Mouse (Mus musculus) stomach, embryonic 16.5 days (tissue): ENCODE results near the gene Mllt3. TPM values are rescaled to one million over a fixed set of nuclear protein-coding genes. Genes with fewer than 3 reads are reported as not detected.

ENCODE experiments used
- ATAC-seq: fragments of 200-750 bp; cut with Nextera tagmentation; 2 replicates; pipeline ENCODE4 v1.8.0; 2017; ENCODE audit warnings: moderate number of reproducible peaks, moderate TSS enrichment; ENCODE audit not compliant: insufficient read depth, low FRiP score
- H3K27ac ChIP-seq: fragments of 300-500 bp; sonication (generic); 2 replicates; pipeline ENCODE4 v1.5.1; 2014; ENCODE audit warnings: low read length
- H3K27me3 ChIP-seq: fragments of 300-500 bp; sonication (generic); 2 replicates; pipeline ENCODE4 v1.6.1; 2014; ENCODE audit warnings: low read length, control low read depth, mixed read lengths; ENCODE audit not compliant: control insufficient read depth, insufficient read depth
- H3K36me3 ChIP-seq: fragments of 300-500 bp; sonication (generic); 2 replicates; pipeline ENCODE4 v1.6.1; 2014; ENCODE audit warnings: low read length; ENCODE audit not compliant: control insufficient read depth, insufficient read depth
- H3K4me1 ChIP-seq: fragments of 300-500 bp; sonication (generic); 2 replicates; pipeline ENCODE4 v1.6.1; 2014; ENCODE audit warnings: low read length, control low read depth, mixed read lengths; ENCODE audit not compliant: control insufficient read depth, insufficient read depth
- H3K4me2 ChIP-seq: fragments of 300-500 bp; sonication (generic); 2 replicates; pipeline ENCODE4 v1.6.1; 2014; ENCODE audit warnings: low read depth, low read length, mixed read lengths
- H3K4me3 ChIP-seq: fragments of 300-500 bp; sonication (generic); replicated peaks from 2 replicates; pipeline ENCODE4 v1.5.1; 2014; ENCODE audit warnings: mild to moderate bottlenecking, low read length
- H3K9ac ChIP-seq: fragments of 300-500 bp; sonication (generic); 2 replicates; pipeline ENCODE4 v1.6.1; 2014; ENCODE audit warnings: low read length
- H3K9me3 ChIP-seq: fragments of 300-500 bp; sonication (generic); replicated peaks from 2 replicates; pipeline ENCODE4 v1.6.1; 2016; ENCODE audit warnings: low read length, control low read depth; ENCODE audit not compliant: control insufficient read depth
- WGBS: fragments of 180-500 bp; shearing (Covaris S2); extraction: QIAGEN DNeasy Blood & Tissue Kit; methylation state at CpG from one replicate; pipeline ENCODE4 v1.1.7; 2014; 5-methylcytosine and 5-hydroxymethylcytosine counted together
- polyA plus RNA-seq: library from polyadenylated mRNA; unstranded; fragments of >200 nt; fragmentation: Nextera tagmentation; extraction: Ambion mirVana; gene quantifications from 2 replicates; pipeline ENCODE4 v1.2.1, GENCODE M21; 2015

Mllt3 gene
- polyA plus RNA-seq, 1 experiment from 2014 or later: 41.5 TPM

DNA sequence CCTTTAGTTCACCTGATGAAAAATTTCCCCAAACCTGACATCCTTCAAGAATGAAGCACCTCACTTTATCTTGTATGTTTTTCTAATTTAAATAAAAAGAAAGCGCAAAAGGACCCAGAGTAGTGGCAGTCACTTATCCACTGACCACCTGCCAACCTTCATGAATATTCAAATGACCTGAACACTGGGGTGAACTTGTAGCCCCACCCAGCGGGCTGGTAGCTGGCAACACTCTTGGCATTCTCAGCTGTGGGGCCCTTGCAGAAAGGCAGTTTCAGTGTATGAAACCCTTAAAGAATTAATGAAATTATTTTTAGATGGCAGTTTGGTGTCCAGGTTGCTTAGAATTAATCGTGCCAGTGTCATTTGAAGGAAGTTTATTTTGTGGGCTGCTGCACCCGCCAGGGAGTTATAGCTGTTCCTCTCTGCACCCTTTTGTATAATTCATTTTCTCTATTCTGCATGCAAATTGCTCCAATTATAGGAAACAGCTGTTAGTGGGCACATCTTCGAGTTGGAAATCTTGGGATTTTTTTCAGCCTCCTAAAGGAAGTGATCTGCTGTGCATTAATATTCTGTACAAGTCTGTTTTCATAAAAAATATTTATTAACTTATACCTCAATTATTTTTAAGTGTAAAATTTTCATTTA, 149.8 kb downstream of the Mllt3 start:
- H3K9ac ChIP-seq: no peak overlapping the region
- no peak overlapping the region for H3K4me3 ChIP-seq
- WGBS: 71% methylated on average over 5 of the region's 5 CpGs
- peaks cover 12% of the 10 kb centered on the region; the same call in 1 of the 2 replicates for H3K4me1 ChIP-seq
- no peak for ATAC-seq
- H3K9me3 ChIP-seq: no peaks in the 10 kb centered on the region
- H3K4me2 ChIP-seq: no peak overlapping the region
- no peaks in the 10 kb centered on the region for H3K36me3 ChIP-seq
- H3K27ac ChIP-seq: no peak overlapping the region
- H3K27me3 ChIP-seq: no peaks in the 10 kb centered on the region

GRCm38 (mm10) chr4:87881995-87882394, 151.2 kb downstream of the Mllt3 start:
- peak overlapping the region; percentile 58 for H3K27ac ChIP-seq
- WGBS: 76% methylated on average over 1 of the region's 1 CpGs
- no peaks in the 10 kb centered on the region for H3K27me3 ChIP-seq
- 0 out of 2 replicates have a peak, but pooled peaks have one; percentile 61 for ATAC-seq
- H3K9me3 ChIP-seq: no peaks in the 10 kb centered on the region
- no peak overlapping the region for H3K4me3 ChIP-seq
- H3K9ac ChIP-seq: no peak overlapping the region
- no peaks in the 10 kb centered on the region for H3K36me3 ChIP-seq
- no peak overlapping the region for H3K4me2 ChIP-seq
- peaks cover 12% of the 10 kb centered on the region; the same call in 1 of the 2 replicates for H3K4me1 ChIP-seq

GRCm38 (mm10) chr4:87881583-87881982, 151.6 kb downstream of the Mllt3 start:
- Histone ChIP-seq H3K36me3 (no peaks in the 10 kb centered on the region), H3K4me1 (peaks cover 12% of the 10 kb centered on the region; the same call in 1 of the 2 replicates), H3K9me3 (no peaks in the 10 kb centered on the region), H3K4me2 (peak overlapping the region; percentile 27; the same call in 1 of the 2 replicates), H3K27ac (peak overlapping the region; percentile 64), H3K27me3 (no peaks in the 10 kb centered on the region), H3K4me3 (0 out of 2 replicates have a peak overlapping the region, but pooled peaks have one; percentile 7), H3K9ac (peak overlapping the region; percentile 38; the same call in 1 of the 2 replicates)
- WGBS: 66% methylated on average over 2 of the region's 2 CpGs
- peak; percentile 83 for ATAC-seq

- no peaks in the 10 kb centered on the region for H3K9me3 ChIP-seq
- H3K4me3 ChIP-seq: no peak overlapping the region
- whole genome bisulfite sequencing: 63% methylated on average over 2 of the region's 2 CpGs
- no peak overlapping the region for H3K9ac ChIP-seq
- H3K27ac ChIP-seq: 0 out of 2 replicates have a peak overlapping the region, but pooled peaks have one; percentile 64
- no peaks in the 10 kb centered on the region for H3K36me3 ChIP-seq
- no peak overlapping the region for H3K4me2 ChIP-seq
- peaks cover 12% of the 10 kb centered on the region; the same call in 1 of the 2 replicates for H3K4me1 ChIP-seq
- ATAC-seq: no peak
- no peaks in the 10 kb centered on the region for H3K27me3 ChIP-seq
These were observed 152.9 kb downstream of the Mllt3 start for GRCm38 (mm10) chr4:87880297-87880696.

GRCm38 (mm10) chr4:87878701-87879100, 154.5 kb downstream of the Mllt3 start:
- no peak overlapping the region for H3K4me3 ChIP-seq
- WGBS: 84% methylated on average over 6 of the region's 6 CpGs
- H3K4me1 ChIP-seq: peaks cover 12% of the 10 kb centered on the region; the same call in 1 of the 2 replicates
- no peak for ATAC-seq
- no peaks in the 10 kb centered on the region for H3K36me3 ChIP-seq
- H3K27me3 ChIP-seq: no peaks in the 10 kb centered on the region
- H3K9ac ChIP-seq: no peak overlapping the region
- no peak overlapping the region for H3K27ac ChIP-seq
- no peaks in the 10 kb centered on the region for H3K9me3 ChIP-seq
- no peak overlapping the region for H3K4me2 ChIP-seq

- Histone ChIP-seq H3K4me1 (no peaks in the 10 kb centered on the region), H3K9ac (no peak overlapping the region), H3K36me3 (peaks cover 3% of the 10 kb centered on the region), H3K4me3 (no peak overlapping the region), H3K4me2 (no peak overlapping the region), H3K27ac (no peak overlapping the region), H3K27me3 (no peaks in the 10 kb centered on the region), H3K9me3 (no peaks in the 10 kb centered on the region)
- WGBS: 40% methylated on average over 2 of the region's 2 CpGs
- ATAC-seq: no peak
These were observed 162.6 kb downstream of the Mllt3 start for GRCm38 (mm10) chr4:87870563-87870962.

DNA sequence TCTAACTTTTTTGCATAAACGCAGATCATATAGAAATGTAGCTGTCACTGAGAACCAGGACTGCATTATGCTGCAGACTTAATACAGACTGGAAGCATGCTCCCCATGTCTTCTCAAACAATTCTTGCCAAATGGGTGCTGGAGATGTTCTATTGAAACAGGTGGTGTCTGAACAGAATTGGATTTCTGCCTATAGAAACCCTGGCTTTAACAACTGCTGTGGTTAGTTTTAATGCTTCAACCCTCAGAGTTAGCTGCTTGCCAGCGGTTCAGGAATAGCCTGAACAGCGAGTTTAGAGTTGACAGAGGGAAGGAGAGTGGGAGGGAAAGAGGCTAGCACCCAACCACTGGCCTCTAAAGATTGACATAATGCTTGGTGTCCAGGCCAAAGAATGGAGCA, 166.6 kb downstream of the Mllt3 start:
- Histone ChIP-seq H3K4me3 (no peak overlapping the region), H3K27me3 (no peaks in the 10 kb centered on the region), H3K9ac (no peak overlapping the region), H3K4me2 (no peak overlapping the region), H3K4me1 (no peaks in the 10 kb centered on the region), H3K27ac (no peak overlapping the region), H3K9me3 (no peaks in the 10 kb centered on the region), H3K36me3 (peaks cover 3% of the 10 kb centered on the region; the same call in 1 of the 2 replicates)
- WGBS: 76% methylated on average over 3 of the region's 3 CpGs
- ATAC-seq: no peak

DNA sequence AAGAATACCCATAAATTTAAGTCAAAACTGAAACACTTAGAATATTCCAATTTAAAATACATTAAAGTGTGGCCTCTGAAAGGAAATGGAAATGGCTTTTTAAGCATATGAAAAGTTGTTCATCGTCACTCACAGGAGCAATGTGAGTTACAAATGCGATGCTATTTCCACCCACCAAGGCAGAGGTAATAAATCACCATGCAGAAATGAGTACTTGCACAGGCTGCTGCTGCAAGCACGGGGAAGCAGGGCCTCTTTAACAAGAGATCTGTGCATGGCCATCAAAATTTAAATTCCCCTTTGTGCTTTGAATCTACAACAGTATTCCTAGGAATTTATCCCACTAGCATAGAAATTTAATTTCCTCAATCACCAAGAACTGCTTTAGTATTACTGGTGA, 167.3 kb downstream of the Mllt3 start:
- ATAC-seq: no peak
- no peak overlapping the region for H3K9ac ChIP-seq
- H3K27ac ChIP-seq: no peak overlapping the region
- H3K4me3 ChIP-seq: no peak overlapping the region
- H3K36me3 ChIP-seq: peaks cover 3% of the 10 kb centered on the region; the same call in 1 of the 2 replicates
- H3K4me2 ChIP-seq: no peak overlapping the region
- no peaks in the 10 kb centered on the region for H3K9me3 ChIP-seq
- H3K4me1 ChIP-seq: no peaks in the 10 kb centered on the region
- H3K27me3 ChIP-seq: no peaks in the 10 kb centered on the region
- 34% methylated on average over 3 of the region's 3 CpGs for WGBS

DNA sequence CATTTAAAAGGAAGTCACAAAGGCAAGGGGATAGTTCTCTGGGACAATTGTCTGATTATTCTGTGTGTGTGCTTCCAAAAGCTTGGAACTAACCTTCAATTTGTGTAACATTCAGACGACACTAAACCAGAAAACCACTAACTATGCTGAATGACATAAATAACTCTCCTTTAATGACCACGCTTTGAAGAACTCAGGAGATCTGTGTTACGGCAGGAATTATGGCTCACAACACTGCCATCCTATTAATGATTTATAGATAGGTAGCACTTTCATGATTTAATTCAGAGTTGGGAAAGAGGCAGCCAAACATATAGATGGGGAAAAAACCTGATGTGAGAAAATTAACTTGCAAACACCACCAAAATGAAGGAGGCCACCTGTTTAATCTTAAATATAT, 168.1 kb downstream of the Mllt3 start:
- H3K36me3 ChIP-seq: peaks cover 3% of the 10 kb centered on the region; the same call in 1 of the 2 replicates
- ATAC-seq: no peak
- no peaks in the 10 kb centered on the region for H3K4me1 ChIP-seq
- H3K9ac ChIP-seq: no peak overlapping the region
- no peak overlapping the region for H3K27ac ChIP-seq
- no peaks in the 10 kb centered on the region for H3K9me3 ChIP-seq
- H3K27me3 ChIP-seq: no peaks in the 10 kb centered on the region
- WGBS: 51% methylated on average over 3 of the region's 3 CpGs
- H3K4me3 ChIP-seq: no peak overlapping the region
- no peak overlapping the region for H3K4me2 ChIP-seq
